Mouse (Mus musculus): ENCODE measurements around the gene Aldh1a1.

DNA sequence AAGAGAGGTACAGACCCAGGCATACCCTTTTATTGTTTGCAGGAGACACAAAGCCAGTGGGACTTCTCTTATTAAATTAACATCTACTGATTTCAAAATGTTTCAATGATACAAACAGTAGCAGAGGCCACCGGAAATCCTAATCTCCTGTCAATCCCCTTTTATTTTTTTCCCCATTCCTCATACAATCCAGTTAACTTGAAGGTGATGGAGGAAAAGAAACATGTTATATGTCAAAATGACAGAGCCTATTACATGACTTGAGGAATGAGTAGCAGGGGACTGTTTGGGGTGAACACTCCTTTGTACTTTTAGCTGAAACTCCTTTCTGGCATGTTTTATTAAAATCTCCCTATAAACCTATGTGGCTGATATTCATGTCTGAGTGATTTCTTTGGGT is 51.3 kb downstream of the Aldh1a1 start:
- TF ChIP-seq CTCF (IDR thresholded peaks at IDR 0.05; ENCODE audit: insufficient read depth, low read length) (no peak), POLR2A (IDR thresholded peaks at IDR 0.05; ENCODE audit: borderline replicate concordance, extremely low read depth, low read depth, low read length) (no peak)
